Mouse (Mus musculus) lung, postnatal 0 days (tissue): ENCODE data around the gene Urah.

ENCODE experiments used
- CTCF ChIP-seq: IDR thresholded peaks from 2 replicates; pipeline ENCODE4 v1.5.1; 2016; ENCODE audit warnings: antibody characterized with exemption, mild to moderate bottlenecking
- EP300 ChIP-seq: IDR thresholded peaks from 2 replicates; pipeline ENCODE4 v1.6.1; 2016; ENCODE audit warnings: antibody characterized with exemption, mild to moderate bottlenecking, control low read depth

- TF ChIP-seq EP300 (peak; percentile 89), CTCF (peak; percentile 40)
Measured at GRCm38 (mm10) chr7:140855860-140856784, 21.3 kb downstream of the Urah start, which contains the start of gene Gm45785.
